Mouse (Mus musculus): Measurements from ENCODE around the gene Bhlhe40.

DNA sequence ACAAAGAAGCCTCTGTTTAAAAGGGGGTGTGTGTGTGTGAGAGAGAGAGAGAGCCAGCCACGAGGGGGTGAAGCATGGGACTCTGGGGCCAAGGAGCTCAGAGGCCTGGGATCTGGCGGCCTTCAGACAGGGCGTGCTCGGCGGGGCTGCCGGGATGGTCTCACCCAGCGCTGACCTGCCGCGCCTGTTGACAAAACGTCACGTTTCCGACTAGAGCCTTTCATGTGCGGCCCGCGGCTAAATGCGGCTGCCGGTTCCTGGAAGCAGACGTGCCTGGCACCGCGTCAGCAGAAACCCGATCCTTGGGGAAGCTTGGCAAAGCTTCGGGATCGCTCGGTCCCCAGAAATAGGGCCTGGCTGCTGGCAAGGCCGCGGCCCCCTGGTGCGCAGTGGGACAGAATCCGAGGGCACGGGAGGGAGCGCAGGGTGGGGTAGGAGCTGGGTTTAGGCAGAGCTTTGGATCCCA, 7.9 kb downstream of the Bhlhe40 start:
- peak; percentile 19; the same call in 1 of the 2 replicates for TF ChIP-seq CTCF (IDR thresholded peaks at IDR 0.05)
- TF ChIP-seq EP300 (IDR thresholded peaks at IDR 0.05), result peak; percentile 95

Data from lung, postnatal 0 days (tissue).